Mouse (Mus musculus) forebrain, embryonic 16.5 days (tissue): Measurements from ENCODE around the gene Rbms2. TPM values are rescaled to one million over a fixed set of nuclear protein-coding genes. Genes with fewer than 3 reads are reported as not detected.

ENCODE experiments used
- ATAC-seq: fragments of 200-750 bp; cut with Nextera tagmentation; 2 replicates; pipeline ENCODE4 v1.8.0; 2017; ENCODE audit warnings: mild to moderate bottlenecking, moderate library complexity
- H3K27ac ChIP-seq: fragments of 300-500 bp; sonication (generic); 2 replicates; pipeline ENCODE4 v1.5.1; 2014; ENCODE audit warnings: low read length, control low read depth
- H3K27me3 ChIP-seq: fragments of 300-500 bp; sonication (generic); replicated peaks from 2 replicates; pipeline ENCODE4 v1.6.1; 2014; ENCODE audit warnings: low read length; ENCODE audit not compliant: control insufficient read depth, insufficient read depth
- H3K36me3 ChIP-seq: fragments of 300-500 bp; sonication (generic); 2 replicates; pipeline ENCODE4 v1.6.1; 2014; ENCODE audit not compliant: control insufficient read depth, insufficient read depth
- H3K4me1 ChIP-seq: fragments of 300-500 bp; sonication (generic); replicated peaks from 2 replicates; pipeline ENCODE4 v1.6.1; 2014; ENCODE audit warnings: low read length; ENCODE audit not compliant: control insufficient read depth, insufficient read depth
- H3K4me2 ChIP-seq: fragments of 300-500 bp; sonication (generic); 2 replicates; pipeline ENCODE4 v1.6.1; 2014; ENCODE audit warnings: mild to moderate bottlenecking, low read length, control low read depth
- H3K4me3 ChIP-seq: fragments of 300-500 bp; sonication (generic); replicated peaks from 2 replicates; pipeline ENCODE4 v1.5.1; 2014; ENCODE audit warnings: mild to moderate bottlenecking, low read length, control low read depth
- H3K9ac ChIP-seq: fragments of 300-500 bp; sonication (generic); replicated peaks from 2 replicates; pipeline ENCODE4 v1.6.1; 2014; ENCODE audit warnings: low read depth, low read length, control low read depth
- H3K9me3 ChIP-seq: fragments of 300-500 bp; sonication (generic); 2 replicates; pipeline ENCODE4 v1.6.1; 2016; ENCODE audit warnings: low read length; ENCODE audit not compliant: control insufficient read depth
- WGBS: fragments of 180-500 bp; shearing (Covaris S2); extraction: QIAGEN DNeasy Blood & Tissue Kit; methylation state at CpG from one replicate; pipeline ENCODE4 v1.1.7; 2014; 5-methylcytosine and 5-hydroxymethylcytosine counted together
- polyA plus RNA-seq: library from polyadenylated mRNA; unstranded; fragments of >200 nt; fragmentation: Nextera tagmentation; extraction: Ambion mirVana; gene quantifications from 2 replicates; pipeline ENCODE4 v1.2.1, GENCODE M21; 2015

Rbms2 gene
- polyA plus RNA-seq, 1 experiment from 2014 or later, result 8.5 TPM

DNA sequence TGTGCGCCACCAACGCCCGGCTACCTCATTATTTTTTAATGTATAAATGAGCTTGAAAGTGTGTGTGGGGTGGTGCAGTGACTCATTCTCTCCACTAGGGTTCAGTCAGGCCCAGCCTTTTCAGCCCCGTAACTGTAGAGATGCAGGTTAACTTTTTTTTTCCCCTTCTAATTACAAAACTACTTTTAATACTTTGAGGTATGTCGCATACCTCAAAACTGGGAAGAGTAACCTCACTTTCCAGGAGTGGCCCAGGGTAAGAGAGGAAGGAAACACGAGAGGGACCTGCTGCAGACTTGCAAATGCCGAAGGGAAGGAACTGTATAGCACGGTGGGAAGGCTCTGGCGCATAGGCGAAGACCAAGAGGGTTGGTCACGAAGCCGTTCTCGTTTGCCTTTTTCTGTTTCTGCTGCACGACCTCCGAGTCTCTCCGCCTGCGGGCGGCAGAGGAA lies 32.8 kb upstream of the Rbms2 start:
- WGBS, result under 1% methylated on average over 18 of the region's 18 CpGs
- H3K4me2 ChIP-seq, result peak overlapping the region; percentile 49
- H3K27me3 ChIP-seq, result 0 out of 2 replicates have a peak, but pooled peaks cover 4% of the 10 kb centered on the region
- no peaks in the 10 kb centered on the region for H3K9me3 ChIP-seq
- H3K36me3 ChIP-seq, result no peaks in the 10 kb centered on the region
- no peak overlapping the region for H3K27ac ChIP-seq
- H3K9ac ChIP-seq, result 0 out of 2 replicates have a peak overlapping the region, but pooled peaks have one; percentile 10
- ATAC-seq, result no peak
- H3K4me1 ChIP-seq, result peaks cover 11% of the 10 kb centered on the region
- H3K4me3 ChIP-seq, result peak overlapping the region; percentile 1; the same call in 1 of the 2 replicates

DNA sequence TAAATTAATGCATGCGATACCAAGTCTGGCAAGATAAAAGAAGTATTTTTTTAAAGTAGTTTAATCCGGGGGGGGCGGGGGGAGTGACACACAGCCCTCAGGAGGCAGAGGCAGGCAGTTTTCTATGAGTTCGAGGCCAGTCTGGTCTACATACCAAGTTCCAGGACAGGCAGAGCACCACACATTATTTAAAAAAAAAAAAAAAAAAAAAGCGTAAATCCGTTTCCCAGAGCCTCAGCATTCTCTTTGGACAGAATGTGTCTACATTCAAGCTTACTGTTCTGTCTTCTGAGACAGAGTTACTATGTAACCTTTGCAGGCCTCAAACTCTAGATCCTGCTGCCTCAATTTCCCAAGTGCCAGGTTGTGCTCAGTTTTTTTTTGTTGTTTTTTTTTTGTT lies 32.1 kb upstream of the Rbms2 start:
- Histone ChIP-seq H3K27ac (peak overlapping the region; percentile 45; the same call in 1 of the 2 replicates), H3K9ac (peak overlapping the region; percentile 67; the same call in 1 of the 2 replicates), H3K36me3 (no peaks in the 10 kb centered on the region), H3K9me3 (no peaks in the 10 kb centered on the region), H3K27me3 (0 out of 2 replicates have a peak, but pooled peaks cover 4% of the 10 kb centered on the region), H3K4me1 (peaks cover 11% of the 10 kb centered on the region), H3K4me3 (peak overlapping the region; percentile 66), H3K4me2 (peak overlapping the region; percentile 90)
- no peak for ATAC-seq
- WGBS, result 52% methylated on average over 6 of the region's 6 CpGs

DNA sequence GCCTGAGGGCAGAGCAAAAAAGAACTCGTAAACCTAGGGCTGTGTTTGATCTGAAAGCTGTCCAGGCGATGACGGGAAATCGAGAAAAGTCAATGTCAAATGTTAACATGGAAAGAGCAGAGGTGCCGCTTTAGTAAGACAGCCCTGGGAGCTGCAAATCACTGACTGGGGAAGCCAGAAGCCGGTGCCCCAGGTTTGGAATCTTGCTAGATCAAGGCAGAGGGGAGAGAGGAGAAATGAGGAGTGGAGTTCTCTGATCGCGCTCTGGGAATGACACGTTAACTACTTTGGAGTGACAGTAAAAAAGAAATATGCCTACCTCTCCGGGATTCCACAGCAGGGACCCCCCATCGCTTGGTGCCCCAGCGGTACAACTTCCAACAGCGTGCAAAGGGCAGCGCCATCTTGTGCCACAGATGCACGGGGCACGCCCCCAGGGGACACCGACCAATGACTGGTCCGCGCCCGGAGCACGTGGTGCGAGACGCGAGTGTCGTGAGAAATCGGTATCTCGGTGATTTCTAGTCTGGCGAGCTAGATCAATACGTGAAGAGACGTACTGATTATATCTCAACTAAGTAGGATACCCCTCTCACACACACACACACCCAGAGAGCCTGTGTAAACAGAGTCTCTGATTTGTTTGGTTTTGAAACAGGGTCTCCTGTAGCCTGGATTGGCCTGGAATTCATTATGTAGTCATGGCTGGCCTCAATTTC lies 31.5 kb upstream of the Rbms2 start, which contains the start of gene Spryd4:
Gene Spryd4, minus strand, starts transcription at position 418 of the 719 bp plus-strand sequence.
- H3K4me1 ChIP-seq, result peaks cover 11% of the 10 kb centered on the region
- 0 out of 2 replicates have a peak, but pooled peaks cover 4% of the 10 kb centered on the region for H3K27me3 ChIP-seq
- peak within 1 kb of the TSS; percentile 90 for H3K4me2 ChIP-seq
- no peaks in the 10 kb centered on the region for H3K36me3 ChIP-seq
- peak within 1 kb of the TSS; percentile 67 for H3K9ac ChIP-seq
- peak within 1 kb of the TSS; percentile 66 for H3K4me3 ChIP-seq
- H3K9me3 ChIP-seq, result no peaks in the 10 kb centered on the region
- H3K27ac ChIP-seq, result peak within 1 kb of the TSS; percentile 45; the same call in 1 of the 2 replicates
- under 1% methylated on average over 30 of the region's 30 CpGs for WGBS
- peak; percentile 99 for ATAC-seq

DNA sequence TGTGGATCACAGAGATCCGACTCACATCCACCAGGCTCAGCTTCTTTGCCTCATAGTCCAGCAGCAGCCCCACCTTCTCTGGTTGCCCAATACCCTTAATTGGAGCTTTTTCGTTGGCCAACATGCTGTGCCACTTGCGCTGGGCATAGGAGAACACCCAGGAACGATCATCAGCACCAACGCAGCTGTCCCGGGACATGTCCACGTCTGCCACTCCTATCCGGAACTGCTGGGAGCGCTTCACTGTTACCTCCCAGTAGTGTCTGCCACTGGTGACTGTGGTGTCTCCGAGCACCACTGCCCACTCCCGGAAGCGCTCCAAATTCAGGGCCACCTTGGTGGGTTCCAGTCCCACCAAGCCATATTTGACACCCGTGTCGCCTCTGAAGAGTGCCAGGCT lies 30.9 kb upstream of the Rbms2 start:
- no peaks in the 10 kb centered on the region for H3K36me3 ChIP-seq
- H3K9me3 ChIP-seq, result no peaks in the 10 kb centered on the region
- H3K4me3 ChIP-seq, result peak overlapping the region; percentile 66
- H3K4me2 ChIP-seq, result peak overlapping the region; percentile 90
- 28% methylated on average over 14 of the region's 14 CpGs for WGBS
- 0 out of 2 replicates have a peak, but pooled peaks cover 4% of the 10 kb centered on the region for H3K27me3 ChIP-seq
- no peak overlapping the region for H3K27ac ChIP-seq
- ATAC-seq, result 0 out of 2 replicates have a peak, but pooled peaks have one; percentile 6
- peak overlapping the region; percentile 67 for H3K9ac ChIP-seq
- peaks cover 11% of the 10 kb centered on the region for H3K4me1 ChIP-seq

DNA sequence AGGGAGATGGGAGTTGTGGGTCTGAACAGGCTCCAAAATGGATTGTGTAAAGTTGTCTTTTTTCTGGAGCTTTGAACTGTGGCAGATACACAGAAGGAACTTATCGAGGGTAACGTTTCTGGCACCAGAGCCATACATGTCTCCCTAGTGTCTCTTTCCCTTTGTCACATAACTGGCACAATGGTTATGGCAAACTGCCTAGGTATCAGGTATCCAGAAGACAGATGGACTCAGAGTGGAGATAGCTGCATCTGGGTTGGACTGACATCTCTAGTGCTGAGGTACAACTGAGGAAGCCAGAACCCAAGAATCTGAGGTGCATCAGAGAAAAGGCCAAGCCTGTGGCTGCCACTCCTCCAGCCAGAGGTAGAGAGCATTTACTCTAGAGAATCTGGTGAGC lies 30.0 kb upstream of the Rbms2 start:
- WGBS, result 88% methylated on average over 2 of the region's 2 CpGs
- Histone ChIP-seq H3K4me2 (no peak overlapping the region), H3K4me1 (peaks cover 11% of the 10 kb centered on the region), H3K9me3 (no peaks in the 10 kb centered on the region), H3K9ac (no peak overlapping the region), H3K27ac (no peak overlapping the region), H3K36me3 (no peaks in the 10 kb centered on the region), H3K27me3 (0 out of 2 replicates have a peak, but pooled peaks cover 4% of the 10 kb centered on the region), H3K4me3 (no peak overlapping the region)
- no peak for ATAC-seq

DNA sequence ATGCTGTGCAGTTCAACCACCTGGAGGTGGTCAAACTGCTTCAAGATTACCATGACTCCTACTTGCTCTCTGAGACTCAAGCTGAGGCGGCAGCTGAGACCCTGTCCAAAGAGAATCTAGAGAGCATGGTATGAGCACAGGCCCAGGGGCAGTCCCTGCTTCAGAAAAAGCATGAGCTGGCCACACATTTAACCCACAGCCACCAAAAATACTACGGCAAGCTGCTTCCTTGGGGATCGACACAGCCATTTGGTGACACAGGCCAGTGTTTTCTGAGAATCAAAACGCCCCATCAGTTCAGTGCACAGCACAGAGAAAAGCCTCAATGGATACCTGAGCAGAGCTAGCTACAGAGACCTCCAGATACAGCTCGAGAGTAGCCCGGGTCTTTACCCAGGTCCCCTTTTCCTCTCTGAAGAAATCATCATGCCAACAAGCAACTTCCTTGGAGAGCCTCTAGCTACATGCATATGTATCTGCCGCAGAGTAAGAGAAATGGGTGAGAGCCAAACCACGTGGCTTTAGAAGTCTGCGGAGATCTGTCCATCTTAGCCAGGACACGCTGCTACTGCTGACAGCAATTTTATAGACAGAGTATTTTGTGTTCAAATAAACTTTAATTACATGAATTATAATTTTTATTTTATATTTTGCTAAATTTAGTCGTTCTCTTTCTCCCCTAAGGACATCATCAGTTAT lies 29.4 kb upstream of the Rbms2 start:
- Histone ChIP-seq H3K27me3 (0 out of 2 replicates have a peak, but pooled peaks cover 2% of the 10 kb centered on the region), H3K4me3 (no peak overlapping the region), H3K4me2 (no peak overlapping the region), H3K9ac (no peak overlapping the region), H3K9me3 (no peaks in the 10 kb centered on the region), H3K36me3 (no peaks in the 10 kb centered on the region), H3K27ac (no peak overlapping the region), H3K4me1 (peaks cover 11% of the 10 kb centered on the region)
- WGBS, result 97% methylated on average over 11 of the region's 11 CpGs
- ATAC-seq, result no peak

DNA sequence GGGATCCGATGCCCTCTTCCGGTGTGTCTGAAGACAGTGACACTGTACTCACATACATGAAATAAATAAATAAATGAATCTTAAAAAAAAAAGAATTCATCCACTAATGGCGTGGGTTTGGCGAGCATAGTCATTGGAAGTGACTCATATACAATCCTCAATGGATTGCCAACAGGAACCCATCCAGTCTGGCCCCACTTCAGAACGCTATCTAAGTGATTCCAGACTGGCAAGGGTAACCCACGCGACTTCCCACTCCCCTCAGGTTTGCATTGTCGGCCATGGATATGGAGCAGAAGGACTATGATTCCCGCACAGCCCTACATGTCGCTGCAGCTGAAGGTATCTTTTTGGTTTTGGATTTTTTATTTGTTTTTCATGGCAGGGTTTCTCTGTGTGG lies 28.2 kb upstream of the Rbms2 start:
- Histone ChIP-seq H3K27me3 (no peaks in the 10 kb centered on the region), H3K36me3 (no peaks in the 10 kb centered on the region), H3K4me3 (no peak overlapping the region), H3K4me2 (no peak overlapping the region), H3K27ac (no peak overlapping the region), H3K4me1 (peaks cover 11% of the 10 kb centered on the region), H3K9ac (no peak overlapping the region), H3K9me3 (no peaks in the 10 kb centered on the region)
- ATAC-seq, result no peak
- 93% methylated on average over 10 of the region's 10 CpGs for WGBS

DNA sequence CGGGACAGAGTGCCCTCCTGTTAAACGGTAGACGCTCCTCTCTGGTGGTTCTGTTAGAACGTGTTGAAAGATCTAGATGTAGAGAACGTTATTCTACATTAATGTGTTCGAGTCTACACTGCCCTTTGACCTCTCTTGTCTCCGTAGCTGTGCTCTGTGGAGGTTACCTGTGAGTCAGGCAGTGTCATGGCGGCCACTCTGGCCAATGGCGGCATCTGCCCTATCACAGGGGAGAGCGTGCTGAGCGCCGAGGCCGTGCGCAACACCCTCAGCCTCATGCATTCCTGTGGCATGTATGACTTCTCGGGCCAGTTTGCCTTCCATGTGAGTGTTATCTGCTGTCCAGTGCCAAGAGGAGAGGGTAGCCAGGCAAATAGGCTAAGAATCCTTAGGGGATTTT lies 24.8 kb upstream of the Rbms2 start:
- no peak for ATAC-seq
- H3K27me3 ChIP-seq, result no peaks in the 10 kb centered on the region
- 91% methylated on average over 15 of the region's 15 CpGs for WGBS

DNA sequence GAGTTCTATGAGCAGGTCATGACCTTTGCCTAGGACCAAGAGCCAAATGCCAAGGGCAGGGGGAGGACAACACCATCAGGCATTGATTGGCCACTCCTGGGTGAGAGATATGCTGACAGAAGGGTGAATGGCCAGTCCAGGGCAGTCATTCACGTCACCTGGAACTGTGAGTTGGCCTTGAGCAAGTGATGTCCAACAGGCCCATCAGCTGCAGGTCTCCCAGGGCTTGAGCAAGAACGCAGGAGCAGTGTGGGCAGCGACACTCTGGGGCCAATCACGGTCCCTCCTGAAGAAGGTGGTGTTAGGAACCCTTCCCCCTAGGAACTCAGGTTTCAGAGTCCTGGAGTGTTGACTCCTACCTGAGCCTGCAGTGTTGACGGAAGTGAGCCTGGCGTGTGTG lies 21.8 kb upstream of the Rbms2 start:
- Histone ChIP-seq H3K4me2 (no peak overlapping the region), H3K27ac (no peak overlapping the region), H3K36me3 (no peaks in the 10 kb centered on the region), H3K27me3 (0 out of 2 replicates have a peak, but pooled peaks cover under 1% of the 10 kb centered on the region), H3K4me1 (no peaks in the 10 kb centered on the region), H3K9ac (no peak overlapping the region), H3K9me3 (no peaks in the 10 kb centered on the region), H3K4me3 (no peak overlapping the region)
- no peak for ATAC-seq
- 81% methylated on average over 6 of the region's 6 CpGs for WGBS

More for the DNA sequence above, 24.8 kb upstream of the Rbms2 start:
- no peak overlapping the region for H3K4me2 ChIP-seq
- H3K9me3 ChIP-seq, result no peaks in the 10 kb centered on the region
- no peak overlapping the region for H3K9ac ChIP-seq
- H3K4me1 ChIP-seq, result no peaks in the 10 kb centered on the region
- no peak overlapping the region for H3K27ac ChIP-seq
- H3K4me3 ChIP-seq, result no peak overlapping the region
- no peaks in the 10 kb centered on the region for H3K36me3 ChIP-seq
